Mouse (Mus musculus): ENCODE measurements around the gene Ccn5.

- TF ChIP-seq POLR2A (IDR thresholded peaks at IDR 0.05; ENCODE audit: borderline replicate concordance, extremely low read depth, low read depth, low read length) (no peak), CTCF (IDR thresholded peaks at IDR 0.05; ENCODE audit: insufficient read depth, low read length) (no peak)
These were observed 44.0 kb upstream of the Ccn5 start for GRCm38 (mm10) chr2:163776661-163777060.

All from lung, adult 2 months (tissue).